Mouse (Mus musculus) embryonic fibroblast, embryonic 13.5 days (primary cell): ENCODE measurements around the gene Hoxa13. TPM values are rescaled to one million over a fixed set of nuclear protein-coding genes. Genes with fewer than 3 reads are reported as not detected.

Source experiments
- H3K27ac ChIP-seq: 2 replicates; pipeline ENCODE4 v1.5.1; 2012; ENCODE audit warnings: low read length, control low read depth, inconsistent platforms; ENCODE audit not compliant: insufficient read depth
- H3K4me1 ChIP-seq: 2 replicates; pipeline ENCODE4 v1.6.1; 2011; ENCODE audit warnings: low read length; ENCODE audit not compliant: control insufficient read depth, insufficient read depth
- H3K4me3 ChIP-seq: 2 replicates; pipeline ENCODE4 v1.5.1; 2011; ENCODE audit warnings: mild to moderate bottlenecking, control low read depth, low read length; ENCODE audit not compliant: insufficient read depth
- CTCF ChIP-seq: IDR thresholded peaks from 2 replicates; pipeline ENCODE4 v1.5.1; 2011; ENCODE audit warnings: mild to moderate bottlenecking, control low read depth, low read length, moderate library complexity, borderline replicate concordance; ENCODE audit not compliant: insufficient read depth
- POLR2A ChIP-seq: IDR thresholded peaks from 2 replicates; pipeline ENCODE4 v1.6.1; 2011; ENCODE audit warnings: low read depth, mild to moderate bottlenecking, control low read depth, low read length, moderate library complexity
- polyA plus RNA-seq: library from polyadenylated mRNA; stranded (reverse); fragments of >200 nt; gene quantifications from 2 replicates; pipeline ENCODE4 v1.2.4, GENCODE M21; 2011; ENCODE audit warnings: low read depth; ENCODE audit not compliant: missing spikeins, insufficient read length

The Hoxa13 gene
- polyA plus RNA-seq, 1 experiment, result 5.0 TPM

GRCm38 (mm10) chr6:52263321-52263585 is 2.6 kb upstream of the Hoxa13 start:
- TF ChIP-seq CTCF, result no peak
- no peak for TF ChIP-seq POLR2A
- Histone ChIP-seq H3K27ac (no peak overlapping the region), H3K4me1 (no peaks in the 10 kb centered on the region; the same call in 1 of the 2 replicates), H3K4me3 (no peak overlapping the region)

- TF ChIP-seq POLR2A (no peak), CTCF (no peak)
- Histone ChIP-seq H3K27ac (no peak overlapping the region), H3K4me3 (0 out of 2 replicates have a peak overlapping the region, but pooled peaks have one; percentile 8)
These were observed 2.0 kb upstream of the Hoxa13 start for GRCm38 (mm10) chr6:52262463-52263320.

DNA sequence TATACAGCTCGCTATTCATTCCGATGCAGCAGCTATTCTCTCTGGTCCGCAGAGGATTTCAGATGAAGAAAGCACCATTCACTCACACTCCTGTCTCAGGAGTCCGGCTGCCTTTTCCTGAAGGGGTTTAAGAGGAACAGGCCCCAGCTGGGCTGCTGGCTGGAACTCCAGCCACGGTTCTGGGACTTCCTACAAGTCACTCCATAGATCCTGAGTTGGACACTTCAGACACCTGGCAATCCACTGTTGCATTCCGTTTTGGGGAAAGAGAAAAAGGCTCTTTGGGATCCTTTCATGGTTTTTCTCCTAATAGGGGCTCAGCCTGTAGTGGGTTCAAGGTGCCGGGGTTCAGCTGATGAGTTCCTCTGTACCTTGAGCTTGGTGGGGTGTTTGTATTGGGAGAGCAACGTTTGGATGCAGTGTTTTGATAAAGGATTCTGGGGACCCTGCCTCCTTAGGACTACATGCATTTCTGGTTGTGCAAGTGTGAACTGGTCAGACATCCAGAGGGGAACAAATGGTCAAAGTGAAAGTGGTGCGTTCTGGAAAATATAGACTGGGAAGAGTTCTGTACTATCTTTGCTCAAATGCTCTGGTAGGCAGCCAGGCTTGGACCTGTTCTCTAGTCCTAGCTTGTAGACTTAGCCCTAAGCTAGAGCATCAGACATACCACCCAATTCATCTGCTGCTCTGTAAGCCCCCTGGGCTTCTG is 1.2 kb upstream of the Hoxa13 start:
- no peak overlapping the region for H3K27ac ChIP-seq
- no peaks in the 10 kb centered on the region; the same call in 1 of the 2 replicates for H3K4me1 ChIP-seq
- TF ChIP-seq CTCF (no peak), POLR2A (no peak)
- H3K4me3 ChIP-seq, result peak overlapping the region; percentile 8; the same call in 1 of the 2 replicates

More at GRCm38 (mm10) chr6:52262463-52263320, 2.0 kb upstream of the Hoxa13 start:
- no peaks in the 10 kb centered on the region; the same call in 1 of the 2 replicates for H3K4me1 ChIP-seq

DNA sequence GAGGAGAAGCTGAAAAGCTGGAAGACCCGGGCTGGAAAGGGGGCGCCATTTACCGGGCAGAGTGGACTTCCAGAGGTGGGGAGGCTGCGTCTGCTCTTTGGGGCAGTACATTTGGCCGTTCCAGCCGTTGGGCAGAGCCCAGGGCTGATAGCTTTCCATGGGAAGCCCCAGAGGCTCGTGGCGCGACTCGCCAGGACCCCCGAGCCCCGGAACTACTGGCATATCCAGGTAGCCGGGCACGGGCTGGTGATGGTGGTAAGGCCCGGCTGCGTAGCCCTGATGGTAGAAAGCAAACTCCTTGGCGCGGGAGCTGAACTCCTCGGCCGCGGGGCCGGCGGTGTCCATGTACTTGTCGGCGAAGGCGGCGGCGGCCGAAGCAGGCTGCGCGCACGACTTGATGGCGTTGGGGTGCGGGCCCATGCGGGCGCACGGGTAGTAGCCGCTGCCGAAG is 844 bp downstream of the Hoxa13 start:
- TF ChIP-seq POLR2A (no peak), CTCF (no peak)
- Histone ChIP-seq H3K4me3 (peak overlapping the region; percentile 18), H3K27ac (no peak overlapping the region), H3K4me1 (no peaks in the 10 kb centered on the region; the same call in 1 of the 2 replicates)

- Histone ChIP-seq H3K4me3 (peak overlapping the region; percentile 18), H3K27ac (no peak overlapping the region), H3K4me1 (no peaks in the 10 kb centered on the region; the same call in 1 of the 2 replicates)
- no peak for TF ChIP-seq CTCF
- TF ChIP-seq POLR2A, result no peak
These were observed 1.4 kb downstream of the Hoxa13 start for GRCm38 (mm10) chr6:52259081-52259790.

GRCm38 (mm10) chr6:52256956-52257355 is 3.7 kb downstream of the Hoxa13 start:
- H3K4me1 ChIP-seq, result no peaks in the 10 kb centered on the region
- H3K4me3 ChIP-seq, result no peak overlapping the region
- no peak overlapping the region for H3K27ac ChIP-seq
- no peak for TF ChIP-seq POLR2A
- peak; percentile 69; the same call in 1 of the 2 replicates for TF ChIP-seq CTCF

- TF ChIP-seq CTCF, result no peak
- no peak for TF ChIP-seq POLR2A
- no peak overlapping the region for H3K27ac ChIP-seq
- H3K4me1 ChIP-seq, result no peaks in the 10 kb centered on the region
- H3K4me3 ChIP-seq, result peak overlapping the region; percentile 10; the same call in 1 of the 2 replicates
These were observed 6.9 kb downstream of the Hoxa13 start for GRCm38 (mm10) chr6:52253511-52254500.

GRCm38 (mm10) chr6:52252775-52253376 is 7.8 kb downstream of the Hoxa13 start:
- TF ChIP-seq POLR2A (no peak), CTCF (no peak)
- no peak overlapping the region for H3K27ac ChIP-seq
- H3K4me1 ChIP-seq, result no peaks in the 10 kb centered on the region
- peak overlapping the region; percentile 10; the same call in 1 of the 2 replicates for H3K4me3 ChIP-seq
